Mouse (Mus musculus): Measurements from ENCODE around the gene Plekha3.

Gene Plekha3

GRCm38 (mm10) chr2:76674725-76675427, at the start of gene Plekha3:
TSS of gene Plekha3 (plus strand) at chr2:76675281.
- peak; percentile 86 for DNase-seq

- DNase-seq: no peak
Observed at GRCm38 (mm10) chr2:76630293-76630692, 44.8 kb upstream of the Plekha3 start.

- DNase-seq: no peak
Observed at GRCm38 (mm10) chr2:76631600-76631999, 43.5 kb upstream of the Plekha3 start.

GRCm38 (mm10) chr2:76639637-76640036, 35.4 kb upstream of the Plekha3 start:
- no peak for DNase-seq

- DNase-seq: no peak
Observed at GRCm38 (mm10) chr2:76643801-76644200, 31.3 kb upstream of the Plekha3 start.

GRCm38 (mm10) chr2:76647441-76647869, 27.6 kb upstream of the Plekha3 start:
- no peak for DNase-seq

GRCm38 (mm10) chr2:76647883-76648570, 27.1 kb upstream of the Plekha3 start, which contains the start of the genes Prkra and Pjvk:
TSS of gene Prkra (minus strand) at chr2:76648015.
TSS of gene Pjvk (plus strand) at chr2:76648476.
- DNase-seq: peak; percentile 98

GRCm38 (mm10) chr2:76648666-76649141, 26.4 kb upstream of the Plekha3 start:
- DNase-seq: peak; percentile 44

- no peak for DNase-seq
Observed at GRCm38 (mm10) chr2:76653070-76653469, 22.0 kb upstream of the Plekha3 start.

- no peak for DNase-seq
Observed at GRCm38 (mm10) chr2:76654646-76655045, 20.4 kb upstream of the Plekha3 start.

- no peak for DNase-seq
Observed at GRCm38 (mm10) chr2:76655444-76655843, 19.6 kb upstream of the Plekha3 start.

GRCm38 (mm10) chr2:76655982-76656381, 19.1 kb upstream of the Plekha3 start:
- no peak for DNase-seq

- DNase-seq: no peak
Observed at GRCm38 (mm10) chr2:76658551-76658950, 16.5 kb upstream of the Plekha3 start.

GRCm38 (mm10) chr2:76659419-76659818, 15.7 kb upstream of the Plekha3 start:
- no peak for DNase-seq

- no peak for DNase-seq
Observed at GRCm38 (mm10) chr2:76665531-76665930, 9.6 kb upstream of the Plekha3 start.

- DNase-seq: no peak
Observed at GRCm38 (mm10) chr2:76667200-76667599, 7.9 kb upstream of the Plekha3 start.

- DNase-seq: no peak
Observed at GRCm38 (mm10) chr2:76671641-76672040, 3.4 kb upstream of the Plekha3 start.

- no peak for DNase-seq
Observed at GRCm38 (mm10) chr2:76672134-76672745, 2.8 kb upstream of the Plekha3 start.

- DNase-seq: peak; percentile 94
Observed at GRCm38 (mm10) chr2:76672966-76673392, 2.1 kb upstream of the Plekha3 start, which contains the start of gene Fkbp7. TSS of gene Fkbp7 (minus strand) at chr2:76673116.

GRCm38 (mm10) chr2:76673472-76674081, 1.5 kb upstream of the Plekha3 start:
- peak; percentile 31 for DNase-seq

- peak; percentile 46 for DNase-seq
Observed at GRCm38 (mm10) chr2:76675451-76675850, 370 bp downstream of the Plekha3 start.

GRCm38 (mm10) chr2:76675949-76676348, 868 bp downstream of the Plekha3 start:
- DNase-seq: no peak

Data from cerebellum, adult 11-12 months (tissue).